Mouse (Mus musculus): Measurements from ENCODE around the gene Etv6. TPM values are rescaled to one million over a fixed set of nuclear protein-coding genes. Genes with fewer than 3 reads are reported as not detected.

Gene Etv6
- polyA plus RNA-seq, 1 experiment from 2014 or later, result 6.8 TPM

DNA sequence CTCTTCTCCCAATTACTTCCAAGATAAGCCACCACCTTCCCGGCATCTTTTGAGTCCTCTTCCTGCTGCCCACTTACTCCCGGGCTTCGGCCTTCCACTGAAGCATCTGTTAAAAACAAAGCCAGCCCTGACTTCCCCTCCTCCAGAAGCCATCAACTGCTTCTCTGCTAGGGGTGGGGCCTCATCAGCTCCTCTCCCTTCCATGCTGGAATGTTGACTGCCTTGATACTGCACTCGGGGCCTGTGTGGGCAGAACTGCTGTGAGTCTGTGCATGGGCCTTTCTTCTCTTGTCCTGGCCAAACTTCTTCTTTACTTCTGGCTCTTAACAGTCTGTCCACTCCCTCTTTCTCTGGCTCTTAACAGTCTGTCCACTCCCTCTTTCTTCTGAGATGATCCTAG is 83.6 kb downstream of the Etv6 start:
- WGBS, result 42% methylated on average over 4 of the region's 4 CpGs

DNA sequence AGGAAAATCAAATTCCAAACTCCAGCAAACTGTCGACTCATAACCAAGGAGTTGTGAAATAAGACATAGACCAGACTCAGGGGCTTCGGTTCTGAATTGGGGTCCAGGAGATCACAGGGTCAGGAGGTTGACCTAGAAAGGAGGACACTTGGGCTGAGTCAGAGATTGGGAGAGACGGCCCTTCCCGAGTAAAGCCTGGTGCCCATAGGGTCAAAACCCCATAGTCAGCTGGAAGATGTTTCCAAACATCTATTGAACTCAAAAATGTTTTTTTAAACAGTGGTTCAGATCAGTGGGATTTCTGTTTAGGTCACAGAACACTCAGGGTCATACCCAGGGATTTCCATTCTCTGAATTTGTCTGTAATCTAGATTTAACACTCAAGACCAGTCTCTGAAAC is 84.7 kb downstream of the Etv6 start:
- Histone ChIP-seq H3K9me3 (no peaks in the 10 kb centered on the region), H3K36me3 (no peaks in the 10 kb centered on the region), H3K4me1 (peaks cover 5% of the 10 kb centered on the region; the same call in 1 of the 2 replicates), H3K4me3 (no peak overlapping the region), H3K4me2 (replicated peaks) (no peak overlapping the region), H3K9ac (replicated peaks) (no peak overlapping the region), H3K27me3 (no peaks in the 10 kb centered on the region), H3K27ac (replicated peaks) (no peak overlapping the region)
- ATAC-seq (replicated peaks), result no peak
- 87% methylated on average over 4 of the region's 4 CpGs for WGBS

More for the DNA sequence above, 83.6 kb downstream of the Etv6 start:
- ATAC-seq (replicated peaks), result no peak
- H3K4me2 ChIP-seq (replicated peaks), result no peak overlapping the region
- peaks cover 5% of the 10 kb centered on the region; the same call in 1 of the 2 replicates for H3K4me1 ChIP-seq
- no peak overlapping the region for H3K27ac ChIP-seq (replicated peaks)
- no peaks in the 10 kb centered on the region for H3K27me3 ChIP-seq
- H3K4me3 ChIP-seq, result no peak overlapping the region
- H3K9ac ChIP-seq (replicated peaks), result no peak overlapping the region
- no peaks in the 10 kb centered on the region for H3K9me3 ChIP-seq
- no peaks in the 10 kb centered on the region for H3K36me3 ChIP-seq

DNA sequence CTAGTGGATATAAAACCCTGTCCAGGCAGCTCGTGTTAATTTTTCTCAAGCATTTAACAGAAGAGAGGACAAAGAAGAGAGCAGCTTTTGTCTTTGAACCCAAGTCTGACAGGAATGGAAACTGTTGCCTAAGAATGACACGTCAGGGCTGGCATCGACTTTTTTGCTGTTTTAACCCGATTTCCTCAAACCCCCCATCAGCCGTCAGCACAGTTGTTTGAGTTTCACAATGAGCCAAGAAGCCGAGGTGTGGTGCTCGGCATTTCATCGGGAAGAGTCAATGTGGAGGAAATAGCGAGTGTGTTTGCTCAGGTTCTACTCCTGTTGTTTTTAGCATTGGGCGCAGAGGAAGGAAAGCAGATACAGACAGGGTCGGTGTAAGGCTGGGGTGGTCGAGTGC is 85.2 kb downstream of the Etv6 start:
- peaks cover 5% of the 10 kb centered on the region; the same call in 1 of the 2 replicates for H3K4me1 ChIP-seq
- H3K9ac ChIP-seq (replicated peaks), result no peak overlapping the region
- H3K27ac ChIP-seq (replicated peaks), result no peak overlapping the region
- H3K4me2 ChIP-seq (replicated peaks), result no peak overlapping the region
- ATAC-seq (replicated peaks), result no peak
- 65% methylated on average over 12 of the region's 12 CpGs for WGBS
- no peaks in the 10 kb centered on the region for H3K27me3 ChIP-seq
- no peaks in the 10 kb centered on the region for H3K9me3 ChIP-seq
- H3K4me3 ChIP-seq, result no peak overlapping the region
- no peaks in the 10 kb centered on the region for H3K36me3 ChIP-seq

DNA sequence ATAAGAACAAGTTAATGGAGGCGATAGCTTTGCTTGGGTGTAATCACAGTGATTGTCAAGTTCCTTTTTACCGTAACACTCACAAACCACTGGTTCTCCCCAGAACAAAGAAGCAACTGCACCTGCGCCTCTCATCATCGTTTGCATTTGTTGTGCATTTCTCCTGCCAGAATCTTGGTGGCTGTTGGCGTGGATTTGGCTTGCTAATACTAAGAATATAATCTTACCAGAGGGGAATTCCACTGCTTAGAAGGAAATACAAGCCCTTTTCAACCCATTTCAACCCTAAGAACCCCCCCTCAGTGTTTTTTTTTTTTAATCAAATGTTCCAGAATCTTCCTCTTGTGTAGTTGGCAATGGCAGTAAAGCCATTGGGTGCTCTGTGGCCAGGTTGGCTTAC is 87.4 kb downstream of the Etv6 start:
- no peak overlapping the region for H3K9ac ChIP-seq (replicated peaks)
- 50% methylated on average over 5 of the region's 5 CpGs for WGBS

DNA sequence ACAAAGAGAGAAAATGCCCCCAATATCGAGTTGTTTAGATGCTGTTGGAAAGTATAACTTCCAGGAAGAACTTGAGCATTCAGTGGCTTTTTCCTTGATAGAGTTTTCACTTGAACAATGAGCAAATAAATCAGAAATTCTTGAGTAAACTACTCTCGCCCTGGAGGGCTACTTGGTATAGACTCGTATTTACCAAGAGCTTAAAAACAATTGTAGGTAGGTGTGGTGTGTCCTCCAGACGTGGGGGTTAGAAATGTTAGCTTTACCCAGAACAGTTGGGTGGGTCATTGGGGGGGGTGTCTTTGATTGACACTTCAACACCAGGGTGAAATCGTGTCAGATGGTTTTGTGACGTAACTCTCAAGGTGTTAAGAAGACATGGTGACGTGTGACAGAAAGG is 88.0 kb downstream of the Etv6 start:
- Histone ChIP-seq H3K27me3 (no peaks in the 10 kb centered on the region), H3K27ac (replicated peaks) (no peak overlapping the region), H3K4me3 (no peak overlapping the region), H3K9ac (replicated peaks) (no peak overlapping the region), H3K36me3 (no peaks in the 10 kb centered on the region), H3K9me3 (no peaks in the 10 kb centered on the region), H3K4me2 (replicated peaks) (no peak overlapping the region), H3K4me1 (peaks cover 13% of the 10 kb centered on the region; the same call in 1 of the 2 replicates)
- WGBS, result 87% methylated on average over 7 of the region's 7 CpGs
- ATAC-seq (replicated peaks), result no peak

More for the DNA sequence above, 87.4 kb downstream of the Etv6 start:
- Histone ChIP-seq H3K36me3 (no peaks in the 10 kb centered on the region), H3K27me3 (no peaks in the 10 kb centered on the region), H3K9me3 (no peaks in the 10 kb centered on the region), H3K27ac (replicated peaks) (no peak overlapping the region), H3K4me2 (replicated peaks) (no peak overlapping the region), H3K4me3 (no peak overlapping the region), H3K4me1 (peaks cover 9% of the 10 kb centered on the region; the same call in 1 of the 2 replicates)
- ATAC-seq (replicated peaks), result no peak

- no peaks in the 10 kb centered on the region for H3K27me3 ChIP-seq
- H3K9ac ChIP-seq (replicated peaks), result no peak overlapping the region
- no peaks in the 10 kb centered on the region for H3K36me3 ChIP-seq
- peaks cover 13% of the 10 kb centered on the region; the same call in 1 of the 2 replicates for H3K4me1 ChIP-seq
- WGBS, result 90% methylated on average over 10 of the region's 10 CpGs
- no peak overlapping the region for H3K4me2 ChIP-seq (replicated peaks)
- H3K27ac ChIP-seq (replicated peaks), result no peak overlapping the region
- no peaks in the 10 kb centered on the region for H3K9me3 ChIP-seq
- H3K4me3 ChIP-seq, result no peak overlapping the region
- ATAC-seq (replicated peaks), result no peak
Measured at GRCm38 (mm10) chr6:134124256-134124655, 88.8 kb downstream of the Etv6 start.

DNA sequence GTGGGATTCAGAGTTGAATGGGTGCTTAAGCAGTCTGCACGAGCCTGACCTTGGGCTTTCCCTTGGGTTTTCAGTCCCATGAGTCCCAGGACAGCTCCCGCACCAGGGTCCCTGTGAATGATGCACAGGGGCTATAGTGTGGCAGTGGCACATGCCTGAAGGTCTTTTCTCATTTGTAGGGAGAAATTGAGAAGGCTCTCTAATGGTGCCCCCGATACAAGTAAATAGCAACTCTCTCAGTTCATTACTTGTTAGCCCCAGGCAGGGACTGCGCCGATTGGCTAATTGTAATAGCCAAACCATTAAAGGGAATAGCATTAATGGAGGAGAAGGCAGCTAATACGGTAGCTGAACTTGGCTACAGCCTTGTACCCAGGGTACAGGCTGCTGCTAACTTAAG is 92.5 kb downstream of the Etv6 start:
- Histone ChIP-seq H3K27ac (replicated peaks) (no peak overlapping the region), H3K9me3 (no peaks in the 10 kb centered on the region), H3K27me3 (no peaks in the 10 kb centered on the region), H3K4me1 (peaks cover 11% of the 10 kb centered on the region; the same call in 1 of the 2 replicates), H3K9ac (replicated peaks) (no peak overlapping the region), H3K4me3 (no peak overlapping the region), H3K4me2 (replicated peaks) (no peak overlapping the region), H3K36me3 (no peaks in the 10 kb centered on the region)
- peak; percentile 63 for ATAC-seq (replicated peaks)
- 27% methylated on average over 6 of the region's 6 CpGs for WGBS

GRCm38 (mm10) chr6:134128594-134128993 is 93.1 kb downstream of the Etv6 start:
- Histone ChIP-seq H3K4me3 (no peak overlapping the region), H3K4me2 (replicated peaks) (no peak overlapping the region), H3K36me3 (no peaks in the 10 kb centered on the region), H3K27ac (replicated peaks) (no peak overlapping the region), H3K27me3 (no peaks in the 10 kb centered on the region), H3K9me3 (no peaks in the 10 kb centered on the region), H3K9ac (replicated peaks) (no peak overlapping the region), H3K4me1 (peaks cover 10% of the 10 kb centered on the region; the same call in 1 of the 2 replicates)
- WGBS, result 65% methylated on average over 13 of the region's 13 CpGs
- ATAC-seq (replicated peaks), result 0 out of 2 replicates have a peak, but pooled peaks have one; percentile 17

DNA sequence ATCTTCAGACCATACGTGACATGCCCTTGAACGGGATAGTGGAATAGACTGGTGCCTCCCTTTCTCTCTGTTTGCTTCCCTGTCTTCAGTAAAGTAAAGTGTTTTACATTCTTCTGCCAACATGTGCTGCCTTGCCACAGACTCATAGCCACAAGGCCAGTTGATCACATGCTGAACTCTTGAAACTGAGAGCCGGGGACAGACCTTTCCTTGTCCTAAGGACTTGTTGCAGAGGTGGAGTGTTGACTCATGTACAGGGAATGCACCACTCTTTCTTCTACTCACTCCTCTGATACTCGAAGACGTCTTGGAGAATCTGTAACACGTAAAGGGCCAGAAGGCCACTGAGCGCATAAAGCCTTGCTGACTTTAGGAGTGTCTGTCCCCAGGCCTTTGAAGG is 94.3 kb downstream of the Etv6 start:
- no peaks in the 10 kb centered on the region for H3K36me3 ChIP-seq
- H3K4me1 ChIP-seq, result peaks cover 10% of the 10 kb centered on the region; the same call in 1 of the 2 replicates
- H3K27me3 ChIP-seq, result no peaks in the 10 kb centered on the region
- no peak overlapping the region for H3K27ac ChIP-seq (replicated peaks)
- 96% methylated on average over 7 of the region's 7 CpGs for WGBS
- H3K4me3 ChIP-seq, result no peak overlapping the region
- no peak for ATAC-seq (replicated peaks)
- H3K9ac ChIP-seq (replicated peaks), result no peak overlapping the region
- H3K4me2 ChIP-seq (replicated peaks), result no peak overlapping the region
- H3K9me3 ChIP-seq, result no peaks in the 10 kb centered on the region

GRCm38 (mm10) chr6:134130816-134131215 is 95.3 kb downstream of the Etv6 start:
- peaks cover 10% of the 10 kb centered on the region; the same call in 1 of the 2 replicates for H3K4me1 ChIP-seq
- H3K27me3 ChIP-seq, result no peaks in the 10 kb centered on the region
- no peak for ATAC-seq (replicated peaks)
- H3K9me3 ChIP-seq, result no peaks in the 10 kb centered on the region
- WGBS, result 96% methylated on average over 5 of the region's 5 CpGs
- no peak overlapping the region for H3K4me3 ChIP-seq
- H3K27ac ChIP-seq (replicated peaks), result no peak overlapping the region
- no peak overlapping the region for H3K9ac ChIP-seq (replicated peaks)
- no peak overlapping the region for H3K4me2 ChIP-seq (replicated peaks)
- H3K36me3 ChIP-seq, result no peaks in the 10 kb centered on the region

DNA sequence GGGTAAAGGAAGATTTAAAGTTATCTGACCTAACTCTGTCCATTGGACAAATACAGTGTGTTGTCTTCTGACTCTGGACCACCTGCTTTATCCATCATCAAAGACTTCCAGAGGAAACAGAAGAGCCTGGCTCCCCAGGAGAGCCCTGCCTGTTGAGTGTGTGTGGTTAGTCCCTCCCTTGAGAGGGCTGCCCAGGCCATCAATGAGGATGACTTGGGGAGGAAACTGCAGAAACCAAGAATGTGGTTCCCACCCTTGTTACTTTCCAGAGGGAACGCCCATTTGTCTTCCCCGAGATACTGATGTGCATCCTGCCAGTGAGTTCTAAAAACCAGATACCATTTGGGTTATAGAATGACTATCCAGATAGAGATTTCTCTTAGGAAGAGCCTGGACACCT is 96.1 kb downstream of the Etv6 start:
- ATAC-seq (replicated peaks), result no peak
- Histone ChIP-seq H3K4me3 (no peak overlapping the region), H3K4me1 (peaks cover 10% of the 10 kb centered on the region; the same call in 1 of the 2 replicates), H3K27me3 (no peaks in the 10 kb centered on the region), H3K4me2 (replicated peaks) (no peak overlapping the region), H3K36me3 (no peaks in the 10 kb centered on the region), H3K9ac (replicated peaks) (no peak overlapping the region), H3K9me3 (no peaks in the 10 kb centered on the region), H3K27ac (replicated peaks) (no peak overlapping the region)
- WGBS, result 97% methylated on average over 2 of the region's 2 CpGs

GRCm38 (mm10) chr6:134133756-134134155 is 98.3 kb downstream of the Etv6 start:
- no peak overlapping the region for H3K4me2 ChIP-seq (replicated peaks)
- no peaks in the 10 kb centered on the region for H3K9me3 ChIP-seq
- H3K27me3 ChIP-seq, result no peaks in the 10 kb centered on the region
- no peak overlapping the region for H3K27ac ChIP-seq (replicated peaks)
- WGBS, result 86% methylated on average over 4 of the region's 4 CpGs
- no peak overlapping the region for H3K4me3 ChIP-seq
- H3K4me1 ChIP-seq, result no peaks in the 10 kb centered on the region
- no peak for ATAC-seq (replicated peaks)
- H3K9ac ChIP-seq (replicated peaks), result no peak overlapping the region
- no peaks in the 10 kb centered on the region for H3K36me3 ChIP-seq

DNA sequence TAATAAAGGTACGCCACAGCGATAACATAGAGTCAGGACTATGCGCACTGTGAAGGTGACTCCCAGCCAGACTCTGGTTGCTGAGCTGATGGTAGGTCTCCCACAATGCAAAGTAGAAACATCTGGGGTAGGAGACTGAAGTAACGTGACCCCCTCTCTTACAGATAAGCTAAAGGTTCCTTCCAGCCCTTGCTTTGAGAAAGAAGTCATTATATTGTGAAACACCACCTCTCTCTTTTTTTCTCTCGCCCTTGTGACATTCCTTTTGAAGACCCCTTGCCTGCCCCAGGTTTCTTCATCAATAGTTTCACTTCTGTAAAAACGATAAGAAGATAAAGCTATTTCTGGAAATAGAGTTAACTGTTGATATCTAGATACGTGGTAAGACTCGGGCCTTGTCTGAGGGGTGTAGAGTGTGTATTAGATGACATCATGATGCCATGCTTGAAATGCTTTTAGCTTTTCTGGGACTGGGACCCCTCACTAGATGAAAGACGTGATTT is 99.4 kb downstream of the Etv6 start:
- Histone ChIP-seq H3K36me3 (no peaks in the 10 kb centered on the region), H3K27ac (replicated peaks) (no peak overlapping the region), H3K4me2 (replicated peaks) (no peak overlapping the region), H3K4me1 (no peaks in the 10 kb centered on the region), H3K4me3 (no peak overlapping the region), H3K9ac (replicated peaks) (no peak overlapping the region), H3K27me3 (no peaks in the 10 kb centered on the region), H3K9me3 (no peaks in the 10 kb centered on the region)
- WGBS, result 91% methylated on average over 9 of the region's 9 CpGs
- no peak for ATAC-seq (replicated peaks)

Data from forebrain, embryonic 15.5 days (tissue).